Mouse (Mus musculus) G1E (cell line): ENCODE data around the gene Zkscan1.

Experiments
- CTCF ChIP-seq: IDR thresholded peaks from 2 replicates; pipeline ENCODE4 v1.5.1; 2012; ENCODE audit warnings: low read depth, low read length, inconsistent platforms, mixed read lengths
- TAL1 ChIP-seq: conservative IDR thresholded peaks from 2 replicates; pipeline ENCODE4 v1.6.1; 2012; ENCODE audit warnings: low read depth, low read length, inconsistent platforms, mixed read lengths

GRCm38 (mm10) chr5:138083318-138083900 is 1.5 kb upstream of the Zkscan1 start:
- TF ChIP-seq CTCF (no peak), TAL1 (no peak)
